Mouse (Mus musculus): ENCODE results near the gene Wdr90. TPM values are rescaled to one million over a fixed set of nuclear protein-coding genes. Genes with fewer than 3 reads are reported as not detected.
A peak's percentile ranks its signal among the peaks of the same experiment; 100 is the strongest.

Gene Wdr90
- polyA plus RNA-seq, 1 experiment = 21.6 TPM

DNA sequence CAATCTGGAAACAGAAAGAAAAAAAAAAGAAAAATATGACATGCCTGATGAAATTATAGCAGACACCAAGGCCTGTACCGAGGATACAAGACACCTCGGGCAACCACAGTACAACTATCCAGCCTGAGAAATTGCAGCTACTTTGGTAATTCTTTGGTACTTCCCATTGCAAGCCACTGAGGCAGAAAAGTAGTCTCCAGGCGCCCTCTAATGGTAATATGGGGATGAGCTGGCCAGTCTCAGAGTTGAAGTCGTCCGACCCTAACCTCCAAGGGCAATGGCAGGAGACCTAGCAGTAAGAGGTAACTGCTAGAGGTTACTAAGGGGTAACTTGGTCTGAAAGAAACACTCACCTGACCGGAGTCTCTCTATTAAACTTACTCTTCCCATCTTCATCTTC lies 60.3 kb downstream of the Wdr90 start:
- 5% methylated on average over 6 of the region's 6 CpGs for WGBS
- no peaks in the 10 kb centered on the region for H3K4me1 ChIP-seq (ENCODE audit: control insufficient read depth, insufficient read depth, low read length)
- H3K4me3 ChIP-seq (replicated peaks; ENCODE audit: insufficient read depth, low read depth, low read length) = no peak overlapping the region
- H3K27me3 ChIP-seq (ENCODE audit: control insufficient read depth, insufficient read depth, low read length) = no peaks in the 10 kb centered on the region
- peak; percentile 72 to 77 for DNase-seq
- H3K27ac ChIP-seq (ENCODE audit: insufficient read depth, low read length) = no peak overlapping the region
- TF ChIP-seq POLR2A (IDR thresholded peaks at IDR 0.05; ENCODE audit: borderline replicate concordance, insufficient read depth, low read length) (no peak), CTCF (IDR thresholded peaks at IDR 0.05; ENCODE audit: borderline replicate concordance, insufficient read depth, low read depth, low read length) (peak; percentile 82)

GRCm38 (mm10) chr17:25796951-25797369 lies 64.3 kb downstream of the Wdr90 start, which contains the start of gene Metrn:
Metrn (minus strand) TSS chr17:25797136.
- peak within 1 kb of the TSS; percentile 42 for H3K4me3 ChIP-seq (replicated peaks; ENCODE audit: insufficient read depth, low read depth, low read length)
- under 1% methylated on average over 35 of the region's 35 CpGs for WGBS
- H3K4me1 ChIP-seq (ENCODE audit: control insufficient read depth, insufficient read depth, low read length) = peaks cover 8% of the 10 kb centered on the region
- H3K27me3 ChIP-seq (ENCODE audit: control insufficient read depth, insufficient read depth, low read length) = no peaks in the 10 kb centered on the region
- peak within 1 kb of the TSS; percentile 9; the same call in 1 of the 2 replicates for H3K27ac ChIP-seq (ENCODE audit: insufficient read depth, low read length)
- no peak for TF ChIP-seq POLR2A (IDR thresholded peaks at IDR 0.05; ENCODE audit: borderline replicate concordance, insufficient read depth, low read length)
- no peak for TF ChIP-seq CTCF (IDR thresholded peaks at IDR 0.05; ENCODE audit: borderline replicate concordance, insufficient read depth, low read depth, low read length)
- DNase-seq = peak in 1 of 2 experiments; percentile 70

DNA sequence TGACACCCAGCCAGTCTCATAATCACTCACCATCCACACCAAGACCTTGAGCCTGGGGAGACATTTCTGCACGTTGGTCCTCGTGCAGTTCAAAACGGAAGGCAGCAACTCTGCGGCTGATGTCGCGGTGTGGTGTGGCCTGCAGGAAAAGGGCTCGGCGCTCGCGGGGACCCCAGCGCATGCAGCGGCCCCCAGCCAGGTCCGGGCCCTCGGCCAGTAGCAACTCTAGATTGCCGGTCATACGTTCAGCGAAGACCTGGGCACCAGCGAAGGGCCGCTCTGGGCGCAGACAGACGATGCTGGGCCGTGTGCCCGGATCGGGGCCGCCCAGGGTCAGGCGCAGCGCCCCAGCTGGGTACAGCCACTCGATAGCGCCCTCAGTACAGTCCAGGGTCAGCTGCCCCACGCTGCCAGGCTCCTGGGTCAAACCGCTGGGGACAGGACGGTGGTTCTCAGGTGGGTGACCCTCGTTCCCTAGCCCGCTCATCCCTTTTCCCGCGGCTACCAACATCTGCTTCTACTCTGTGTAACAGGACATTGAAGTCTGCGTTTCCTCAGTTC lies 65.0 kb downstream of the Wdr90 start:
- TF ChIP-seq CTCF (IDR thresholded peaks at IDR 0.05; ENCODE audit: borderline replicate concordance, insufficient read depth, low read depth, low read length) = no peak
- no peak for TF ChIP-seq POLR2A (IDR thresholded peaks at IDR 0.05; ENCODE audit: borderline replicate concordance, insufficient read depth, low read length)
- Histone ChIP-seq H3K4me3 (replicated peaks; ENCODE audit: insufficient read depth, low read depth, low read length) (peak overlapping the region; percentile 42), H3K27ac (ENCODE audit: insufficient read depth, low read length) (peak overlapping the region; percentile 9; the same call in 1 of the 2 replicates), H3K4me1 (ENCODE audit: control insufficient read depth, insufficient read depth, low read length) (peaks cover 8% of the 10 kb centered on the region), H3K27me3 (ENCODE audit: control insufficient read depth, insufficient read depth, low read length) (no peaks in the 10 kb centered on the region)
- WGBS = 5% methylated on average over 37 of the region's 37 CpGs
- DNase-seq = no peak

DNA sequence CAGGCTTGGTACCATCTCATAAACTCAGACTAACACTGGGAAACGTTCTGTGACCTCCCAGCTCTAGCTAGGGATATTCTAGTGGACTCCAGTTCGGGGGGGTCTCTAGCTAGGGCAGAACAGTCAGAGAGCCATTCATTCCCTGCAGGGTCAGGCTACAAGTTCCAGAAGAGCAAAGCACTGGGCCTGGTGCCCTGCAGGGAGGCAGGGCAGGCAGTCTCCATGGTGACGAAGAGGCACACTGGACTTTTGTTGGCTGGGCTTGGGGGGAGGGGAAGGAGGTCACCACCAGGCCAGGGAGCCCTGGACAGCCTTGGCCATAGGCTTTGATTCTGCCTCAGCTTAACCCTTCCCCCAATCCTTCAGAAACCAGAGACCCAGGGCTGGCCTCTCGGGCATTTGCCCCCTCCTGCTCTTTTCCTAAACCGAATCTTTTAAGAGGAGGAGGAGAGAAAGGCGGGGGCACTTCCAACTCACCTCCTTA lies 65.7 kb downstream of the Wdr90 start, which contains the start of gene AC134908.4:
TSS of gene AC134908.4 (minus strand) at position 51 of the 484 bp plus-strand sequence.
- peak in 1 of 2 experiments; percentile 68 for DNase-seq
- Histone ChIP-seq H3K27me3 (ENCODE audit: control insufficient read depth, insufficient read depth, low read length) (no peaks in the 10 kb centered on the region), H3K4me3 (replicated peaks; ENCODE audit: insufficient read depth, low read depth, low read length) (peak within 1 kb of the TSS; percentile 42), H3K27ac (ENCODE audit: insufficient read depth, low read length) (peak within 1 kb of the TSS; percentile 56; the same call in 1 of the 2 replicates), H3K4me1 (ENCODE audit: control insufficient read depth, insufficient read depth, low read length) (peaks cover 8% of the 10 kb centered on the region)
- 38% methylated on average over 6 of the region's 6 CpGs for WGBS
- no peak for TF ChIP-seq POLR2A (IDR thresholded peaks at IDR 0.05; ENCODE audit: borderline replicate concordance, insufficient read depth, low read length)
- no peak for TF ChIP-seq CTCF (IDR thresholded peaks at IDR 0.05; ENCODE audit: borderline replicate concordance, insufficient read depth, low read depth, low read length)

GRCm38 (mm10) chr17:25794998-25795397 lies 66.3 kb downstream of the Wdr90 start:
- peaks cover 8% of the 10 kb centered on the region for H3K4me1 ChIP-seq (ENCODE audit: control insufficient read depth, insufficient read depth, low read length)
- TF ChIP-seq CTCF (IDR thresholded peaks at IDR 0.05; ENCODE audit: borderline replicate concordance, insufficient read depth, low read depth, low read length) (no peak), POLR2A (IDR thresholded peaks at IDR 0.05; ENCODE audit: borderline replicate concordance, insufficient read depth, low read length) (no peak)
- no peak overlapping the region for H3K4me3 ChIP-seq (replicated peaks; ENCODE audit: insufficient read depth, low read depth, low read length)
- DNase-seq = no peak
- H3K27me3 ChIP-seq (ENCODE audit: control insufficient read depth, insufficient read depth, low read length) = no peaks in the 10 kb centered on the region
- H3K27ac ChIP-seq (ENCODE audit: insufficient read depth, low read length) = peak overlapping the region; percentile 56; the same call in 1 of the 2 replicates
- 45% methylated on average over 17 of the region's 17 CpGs for WGBS

Other genes starting within 250 kb of the Wdr90 start
- gene Gng13, start 144.3 kb downstream of the Wdr90 start, polyA plus RNA-seq (2012; rRNA removed) = 489 and 519 TPM in 2 replicates
- 3.7 and 4.1 TPM in 2 replicates for gene Chtf18, start 134.1 kb downstream of the Wdr90 start, polyA plus RNA-seq (2012; rRNA removed)
- 96.4 and 97.4 TPM in 2 replicates for gene Rpusd1, start 133.8 kb downstream of the Wdr90 start, polyA plus RNA-seq (2012; rRNA removed)
- gene Mslnl, start 125.5 kb downstream of the Wdr90 start, polyA plus RNA-seq (2012; rRNA removed) = 0.73 and 1.1 TPM in 2 replicates
- 0.21 and 0.38 TPM in 2 replicates for gene Msln, start 107.1 kb downstream of the Wdr90 start, polyA plus RNA-seq (2012; rRNA removed)
- gene Narfl, start 87.7 kb downstream of the Wdr90 start, polyA plus RNA-seq (2012; rRNA removed) = 43.5 and 45.5 TPM in 2 replicates
- gene Haghl, start 75.8 kb downstream of the Wdr90 start, polyA plus RNA-seq (2012; rRNA removed) = 340 and 348 TPM in 2 replicates
- 0.47 and 0.79 TPM in 2 replicates for gene Ccdc78, start 74.9 kb downstream of the Wdr90 start, polyA plus RNA-seq (2012; rRNA removed)
- gene Fam173a, start 68.6 kb downstream of the Wdr90 start, polyA plus RNA-seq (2012; rRNA removed) = 167 and 178 TPM in 2 replicates
- gene AC134908.4, start 65.8 kb downstream of the Wdr90 start, polyA plus RNA-seq (2012; rRNA removed) = 3.3 and 5.0 TPM in 2 replicates
- 534 and 542 TPM in 2 replicates for gene Metrn, start 64.4 kb downstream of the Wdr90 start, polyA plus RNA-seq (2012; rRNA removed)
- gene Fbxl16, start 52.4 kb downstream of the Wdr90 start, polyA plus RNA-seq (2012; rRNA removed) = 187 and 207 TPM in 2 replicates
- 32.8 and 34.2 TPM in 2 replicates for gene Wdr24, start 37.9 kb downstream of the Wdr90 start, polyA plus RNA-seq (2012; rRNA removed)
- gene Jmjd8, start 32.6 kb downstream of the Wdr90 start, polyA plus RNA-seq (2012; rRNA removed) = 65.8 and 75.2 TPM in 2 replicates
- 326 and 333 TPM in 2 replicates for gene Stub1, start 28.1 kb downstream of the Wdr90 start, polyA plus RNA-seq (2012; rRNA removed)
- gene Rhbdl1, start 24.2 kb downstream of the Wdr90 start, polyA plus RNA-seq (2012; rRNA removed) = 111 and 119 TPM in 2 replicates
- 42.9 and 45.9 TPM in 2 replicates for gene Gm20683, start 19.7 kb downstream of the Wdr90 start, polyA plus RNA-seq (2012; rRNA removed)
- 105 and 121 TPM in 2 replicates for gene Rhot2, start 16.6 kb downstream of the Wdr90 start, polyA plus RNA-seq (2012; rRNA removed)
- gene Mcrip2, start 7.3 kb upstream of the Wdr90 start, polyA plus RNA-seq (2012; rRNA removed) = 31.9 and 34.1 TPM in 2 replicates
- 110 and 116 TPM in 2 replicates for gene Mettl26, start 13.6 kb upstream of the Wdr90 start, polyA plus RNA-seq (2012; rRNA removed)
- 0.95 and 1.1 TPM in 2 replicates for gene Wfikkn1, start 19.4 kb upstream of the Wdr90 start, polyA plus RNA-seq (2012; rRNA removed)
- gene Rab40c, start 58.2 kb upstream of the Wdr90 start, polyA plus RNA-seq (2012; rRNA removed) = 70.0 and 74.6 TPM in 2 replicates
- gene Pigq, start 83.4 kb upstream of the Wdr90 start, polyA plus RNA-seq (2012; rRNA removed) = 170 and 191 TPM in 2 replicates
- gene Nhlrc4, start 83.5 kb upstream of the Wdr90 start, polyA plus RNA-seq (2012; rRNA removed) = 1.9 and 2.5 TPM in 2 replicates
- 13.4 and 14.0 TPM in 2 replicates for gene A930017K11Rik, start 91.1 kb upstream of the Wdr90 start, polyA plus RNA-seq (2012; rRNA removed)
- 88.7 and 92.8 TPM in 2 replicates for gene Capn15, start 124.3 kb upstream of the Wdr90 start, polyA plus RNA-seq (2012; rRNA removed)
- 81.8 and 82.9 TPM in 2 replicates for gene Rab11fip3, start 208.1 kb upstream of the Wdr90 start, polyA plus RNA-seq (2012; rRNA removed)
- 39.5 and 41.3 TPM in 2 replicates for gene Decr2, start 228.8 kb upstream of the Wdr90 start, polyA plus RNA-seq (2012; rRNA removed)
- gene Nme4, start 234.1 kb upstream of the Wdr90 start, polyA plus RNA-seq (2012; rRNA removed) = 6.2 and 6.7 TPM in 2 replicates